In genomic region chr1:132900945-132901344, GRCm38 (mm10) we compare ENCODE assay signal across 24 mouse cellular contexts. TPM values are rescaled to one million over a fixed set of nuclear protein-coding genes. Genes with fewer than 3 reads are reported as not detected.
DNase-seq lines count a peak whose midpoint lies in the region; ATAC-seq and TF ChIP-seq lines count a peak whose summit lies in the region.
"Had no signal": no experiment of that assay in that cellular context is flagged by ENCODE, and none has a peak within 500 bp of the region (broad histone marks: within the 10 kb centered on the region; RNA-seq: fewer than 3 reads in every experiment).

No protein-coding gene starts in this region.

- no peak for TF ChIP-seq CTCF in layer of hippocampus, adult 2 months (conservative IDR thresholded peaks at IDR 0.05)

- peak overlapping the region; percentile 79; the same call in 1 of the 2 replicates for H3K27ac ChIP-seq in layer of hippocampus, adult 2 months
- H3K27ac ChIP-seq: embryonic facial prominence, embryonic 15.5 days; forebrain, embryonic 10.5 days; heart, adult 2 months; hindbrain, embryonic 12.5 days; kidney, embryonic 15.5 days had no signal

- peak; percentile 22; the same call in 1 of the 2 replicates for ATAC-seq in cerebellum, adult (ENCODE audit: insufficient number of reproducible peaks, low FRiP score, low TSS enrichment)
- no peak for ATAC-seq in inflammation-experienced regulatory T-cells, adult 6 months
- ATAC-seq: CD4-positive, CD25-positive, alpha-beta regulatory T cell, adult 4 months; forebrain, embryonic 14.5 days; hindbrain, embryonic 16.5 days had no signal

- DNase-seq in cerebellum, postnatal 4 days (ENCODE audit: low spot score in 2 of 2): no peak
- no peak for DNase-seq in layer of hippocampus, adult 2 months (ENCODE audit: low spot score in 2 of 2)
- DNase-seq in layer of hippocampus, adult 9-11 months: no peak
- DNase-seq in cerebellum, postnatal 10 days: peak; percentile 49 to 60
- DNase-seq in right cerebral cortex, adult 2 months (ENCODE audit: low spot score in 2 of 2): no peak
- no peak for DNase-seq in heart, adult 8-10 months (ENCODE audit: low spot score)
- DNase-seq: adrenal gland, postnatal 14 days; B cell, adult 2 months; gastrocnemius, postnatal 10 days; heart, adult 2 months; heart, postnatal 10 days; heart, postnatal 4 days; kidney, adult 11 months had no signal

- H3K4me3 ChIP-seq in layer of hippocampus, adult 2 months: no peak overlapping the region
- H3K4me3 ChIP-seq: embryonic facial prominence, embryonic 15.5 days; erythroblast, embryonic 14.5 days; forebrain, embryonic 10.5 days; heart, adult 2 months; hindbrain, embryonic 12.5 days; kidney, embryonic 15.5 days had no signal

RNA-seq across cellular contexts. Expression of gene Lrrn2, which starts 20.9 kb away (rescaled TPM):
- 100 to 1,000 TPM; 218 to 236 TPM for total RNA-seq in layer of hippocampus, adult 2 months (2021)
- under 1 TPM in 1 of 3 experiments, not detected in 2; 0.16 TPM for polyA plus RNA-seq in inflammation-experienced regulatory T-cells, adult 6 months (2017; shearing (Covaris generic))
- total RNA-seq in heart, adult 8-10 months (2022): 1 to 10 TPM; 3.8 to 6.3 (median 4.7) TPM
- polyA plus RNA-seq: CD4-positive, CD25-positive, alpha-beta regulatory T cell, adult 4 months; erythroblast, embryonic 14.5 days; G1E had no signal

Comparison
In these comparisons a context has a peak if more than half of its experiments do, and no peak if none do; other contexts are left out.
1. DNase-seq: peak in cerebellum, postnatal 10 days (2 of 2); none in cerebellum, postnatal 4 days (0 of 2), layer of hippocampus, adult 2 months (0 of 2), layer of hippocampus, adult 9-11 months (single experiment), right cerebral cortex, adult 2 months (0 of 2) and heart, adult 8-10 months (single experiment).
2. RNA of gene Lrrn2, which starts 20.9 kb away (total RNA-seq): 218 to 236 TPM in layer of hippocampus, adult 2 months; 3.8 to 6.3 TPM in heart, adult 8-10 months; every median in the first group is over 10 times any median in the second.